9 mouse cellular contexts compared by ENCODE assay signal in the genomic region with DNA sequence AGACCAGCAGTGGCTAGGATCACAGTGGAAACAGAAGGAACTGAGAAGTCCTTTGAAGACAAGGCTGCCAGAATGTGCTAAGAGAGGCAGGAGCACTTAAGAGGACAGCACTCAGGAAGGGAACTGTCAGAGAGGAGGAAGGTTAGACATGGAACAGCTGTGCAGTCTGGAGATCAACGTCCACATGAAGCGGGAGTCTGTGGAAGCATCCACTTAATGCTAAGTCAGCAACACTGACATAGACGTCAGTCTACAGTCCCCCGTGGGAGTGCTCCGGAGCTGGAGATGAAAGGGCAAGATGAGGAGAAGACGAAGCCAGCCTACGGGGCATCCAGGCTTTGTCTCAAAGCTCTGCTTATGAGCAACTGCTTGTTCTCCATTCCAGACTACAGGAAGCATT. TPM values are rescaled to one million over a fixed set of nuclear protein-coding genes. Genes with fewer than 3 reads are reported as not detected.
DNase-seq lines count a peak whose midpoint lies in the region; ATAC-seq lines count a peak whose summit lies in the region.
"Had no signal": no experiment of that assay in that cellular context is flagged by ENCODE, and none has a peak within 500 bp of the region (broad histone marks: within the 10 kb centered on the region; RNA-seq: fewer than 3 reads in every experiment).

No protein-coding gene starts in this region.

- intact Hi-C loops in gastrocnemius, postnatal 36 days (cut with DNase I), result no loop called here

- no peak overlapping the region for H3K9ac ChIP-seq in midbrain, embryonic 14.5 days (replicated peaks; ENCODE audit: low read length)
- H3K9ac ChIP-seq in hindbrain, embryonic 15.5 days, result no peak overlapping the region
- H3K9ac ChIP-seq in lung, embryonic 15.5 days, result no peak overlapping the region

- H3K27me3 ChIP-seq in midbrain, embryonic 14.5 days (ENCODE audit: control insufficient read depth, insufficient read depth, low read length), result no peaks in the 10 kb centered on the region
- no peaks in the 10 kb centered on the region for H3K27me3 ChIP-seq in midbrain, embryonic 10.5 days (ENCODE audit: low read depth, poor library complexity, severe bottlenecking)
- no peaks in the 10 kb centered on the region for H3K27me3 ChIP-seq in hindbrain, embryonic 15.5 days
- H3K27me3 ChIP-seq in lung, embryonic 15.5 days, result no peaks in the 10 kb centered on the region

- no peak for ATAC-seq in midbrain, embryonic 14.5 days (ENCODE audit: low FRiP score, low TSS enrichment)
- ATAC-seq in hindbrain, embryonic 15.5 days (ENCODE audit: low FRiP score, low read depth), result peak; percentile 28; the same call in 1 of the 2 replicates
- peak; percentile 87; the same call in 1 of the 2 replicates for ATAC-seq in lung, embryonic 15.5 days (ENCODE audit: borderline replicate concordance, extremely low read depth, low FRiP score, low TSS enrichment)

- no peak overlapping the region for H3K4me2 ChIP-seq in midbrain, embryonic 14.5 days (ENCODE audit: low read length)
- H3K4me2 ChIP-seq in hindbrain, embryonic 15.5 days, result no peak overlapping the region
- H3K4me2 ChIP-seq in lung, embryonic 15.5 days, result 0 out of 2 replicates have a peak overlapping the region, but pooled peaks have one; percentile 3

- no peaks in the 10 kb centered on the region for H3K9me3 ChIP-seq in midbrain, embryonic 14.5 days (ENCODE audit: control insufficient read depth, low read length)
- H3K9me3 ChIP-seq in midbrain, embryonic 10.5 days (replicated peaks), result no peaks in the 10 kb centered on the region
- H3K9me3 ChIP-seq in hindbrain, embryonic 15.5 days, result no peaks in the 10 kb centered on the region
- no peaks in the 10 kb centered on the region for H3K9me3 ChIP-seq in lung, embryonic 15.5 days
- H3K9me3 ChIP-seq: G1E had no signal

- 32% methylated on average over 7 of the region's 7 CpGs for WGBS in midbrain, embryonic 14.5 days
- 71% methylated on average over 7 of the region's 7 CpGs for WGBS in midbrain, embryonic 10.5 days
- WGBS in hindbrain, embryonic 15.5 days, result 38% methylated on average over 7 of the region's 7 CpGs
- WGBS in lung, embryonic 15.5 days, result 26% methylated on average over 7 of the region's 7 CpGs

- H3K27ac ChIP-seq in midbrain, embryonic 14.5 days (replicated peaks; ENCODE audit: low read depth, low read length), result peak overlapping the region; percentile 14; the same call in 1 of the 2 replicates
- H3K27ac ChIP-seq in midbrain, embryonic 10.5 days (replicated peaks), result no peak overlapping the region; the same call in 1 of the 2 replicates
- H3K27ac ChIP-seq in hindbrain, embryonic 15.5 days (replicated peaks), result no peak overlapping the region
- peak overlapping the region; percentile 57 for H3K27ac ChIP-seq in lung, embryonic 15.5 days

- no peak overlapping the region for H3K4me3 ChIP-seq in midbrain, embryonic 14.5 days (replicated peaks; ENCODE audit: low read depth, low read length)
- H3K4me3 ChIP-seq in midbrain, embryonic 10.5 days, result no peak overlapping the region
- H3K4me3 ChIP-seq in hindbrain, embryonic 15.5 days, result no peak overlapping the region
- H3K4me3 ChIP-seq in lung, embryonic 15.5 days, result no peak overlapping the region

- peaks cover 8% of the 10 kb centered on the region for H3K36me3 ChIP-seq in midbrain, embryonic 14.5 days (ENCODE audit: control insufficient read depth, insufficient read depth, low read length)
- peaks cover 9% of the 10 kb centered on the region for H3K36me3 ChIP-seq in midbrain, embryonic 10.5 days
- peaks cover 3% of the 10 kb centered on the region; the same call in 1 of the 2 replicates for H3K36me3 ChIP-seq in hindbrain, embryonic 15.5 days
- peaks cover 3% of the 10 kb centered on the region; the same call in 1 of the 2 replicates for H3K36me3 ChIP-seq in lung, embryonic 15.5 days

- DNase-seq in midbrain, embryonic 14.5 days, result peak; percentile 55
- no peak for DNase-seq in midbrain, embryonic 10.5 days (ENCODE audit: low spot score)
- DNase-seq in gastrocnemius, postnatal 36 days, result no peak
- DNase-seq in adipocyte (ENCODE audit: low spot score), result no peak
- no peak for DNase-seq in urinary bladder, postnatal 10 days (ENCODE audit: low spot score)
- no peak for DNase-seq in natural killer cell, adult 2 months (ENCODE audit: low spot score in 2 of 2)

- 0 out of 2 replicates have a peak, but pooled peaks cover 8% of the 10 kb centered on the region for H3K4me1 ChIP-seq in midbrain, embryonic 14.5 days (ENCODE audit: control insufficient read depth, insufficient read depth, low read length)
- H3K4me1 ChIP-seq in midbrain, embryonic 10.5 days, result peaks cover 19% of the 10 kb centered on the region
- H3K4me1 ChIP-seq in hindbrain, embryonic 15.5 days (replicated peaks), result peaks cover 12% of the 10 kb centered on the region; the same call in 1 of the 2 replicates
- peaks cover 17% of the 10 kb centered on the region for H3K4me1 ChIP-seq in lung, embryonic 15.5 days

RNA-seq across cellular contexts. Expression of a gene that starts 10.2 kb away (rescaled TPM):
- polyA plus RNA-seq in midbrain, embryonic 14.5 days (2014; fragmentation: Nextera tagmentation; extraction: Ambion mirVana), result 83.4 and 89.2 TPM in 2 replicates
- polyA plus RNA-seq in midbrain, embryonic 10.5 days (2016; fragmentation: Nextera tagmentation; extraction: Ambion mirVana), result 54.6 and 54.8 TPM in 2 replicates
- 90.4 and 104 TPM in 2 replicates for polyA plus RNA-seq in hindbrain, embryonic 15.5 days (2015; fragmentation: Nextera tagmentation; extraction: Ambion mirVana)
- 50.9 and 54.8 TPM in 2 replicates for polyA plus RNA-seq in lung, embryonic 15.5 days (2015; fragmentation: Nextera tagmentation; extraction: Ambion mirVana)
- 10 to 100 TPM; 19.6 to 20.9 TPM for total RNA-seq in gastrocnemius, postnatal 36 days (2021)

RNA-seq across cellular contexts. Expression of a gene that starts 37.5 kb away (rescaled TPM):
- 2.7 and 4.7 TPM in 2 replicates for polyA plus RNA-seq in midbrain, embryonic 14.5 days (2014; fragmentation: Nextera tagmentation; extraction: Ambion mirVana)
- 2.1 and 3.0 TPM in 2 replicates for polyA plus RNA-seq in midbrain, embryonic 10.5 days (2016; fragmentation: Nextera tagmentation; extraction: Ambion mirVana)
- polyA plus RNA-seq in hindbrain, embryonic 15.5 days (2015; fragmentation: Nextera tagmentation; extraction: Ambion mirVana), result 2.9 and 3.9 TPM in 2 replicates
- polyA plus RNA-seq in lung, embryonic 15.5 days (2015; fragmentation: Nextera tagmentation; extraction: Ambion mirVana), result 4.9 and 6.1 TPM in 2 replicates
- 1 to 10 TPM in 1 of 2 experiments, under 1 TPM in 1; 0.59 to 1.0 TPM for total RNA-seq in gastrocnemius, postnatal 36 days (2021)

RNA-seq across cellular contexts. Expression of a gene that starts 46.8 kb away (rescaled TPM):
- polyA plus RNA-seq in midbrain, embryonic 14.5 days (2014; fragmentation: Nextera tagmentation; extraction: Ambion mirVana), result 0.20 and 0.47 TPM in 2 replicates
- 0.95 and 0.98 TPM in 2 replicates for polyA plus RNA-seq in midbrain, embryonic 10.5 days (2016; fragmentation: Nextera tagmentation; extraction: Ambion mirVana)
- polyA plus RNA-seq in hindbrain, embryonic 15.5 days (2015; fragmentation: Nextera tagmentation; extraction: Ambion mirVana), result 0.68 and 0.71 TPM in 2 replicates
- 1.0 and 1.9 TPM in 2 replicates for polyA plus RNA-seq in lung, embryonic 15.5 days (2015; fragmentation: Nextera tagmentation; extraction: Ambion mirVana)
- total RNA-seq in gastrocnemius, postnatal 36 days (2021), result 1 to 10 TPM; 1.1 to 1.4 TPM

Comparison
In these comparisons a context has a peak if more than half of its experiments do, and no peak if none do; other contexts are left out.
1. H3K27ac ChIP-seq: peak in midbrain, embryonic 14.5 days (single experiment) and lung, embryonic 15.5 days (single experiment); none in midbrain, embryonic 10.5 days (single experiment) and hindbrain, embryonic 15.5 days (single experiment).